Mouse (Mus musculus) ovary, postnatal 14 days (tissue): ENCODE measurements around the gene Itprid2.

Source experiments
- DNase-seq: peaks from one replicate; pipeline ENCODE4 v3.0.0; 2022; ENCODE audit warnings: low spot score

The Itprid2 gene

DNA sequence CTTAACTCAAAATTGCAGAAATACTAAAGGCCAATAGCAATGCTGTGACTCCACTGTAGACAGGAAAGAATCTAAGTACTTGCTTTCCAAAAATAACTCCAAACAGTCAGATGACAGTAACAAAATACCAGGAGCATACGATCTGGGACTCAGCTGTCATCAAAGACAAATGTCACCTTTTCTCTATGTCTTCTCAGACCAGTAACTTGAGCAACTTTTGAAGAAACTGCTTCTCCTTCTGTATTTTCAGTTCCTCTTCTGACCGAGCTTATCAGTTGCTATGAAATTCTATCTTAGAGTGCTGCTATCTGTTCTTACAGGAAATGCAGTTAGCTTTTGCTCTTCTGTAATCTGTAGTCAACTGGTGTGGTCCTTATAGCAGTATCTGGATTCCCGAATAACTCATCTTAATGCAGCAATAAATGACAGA lies 78.5 kb downstream of the Itprid2 start:
- DNase-seq = no peak

DNA sequence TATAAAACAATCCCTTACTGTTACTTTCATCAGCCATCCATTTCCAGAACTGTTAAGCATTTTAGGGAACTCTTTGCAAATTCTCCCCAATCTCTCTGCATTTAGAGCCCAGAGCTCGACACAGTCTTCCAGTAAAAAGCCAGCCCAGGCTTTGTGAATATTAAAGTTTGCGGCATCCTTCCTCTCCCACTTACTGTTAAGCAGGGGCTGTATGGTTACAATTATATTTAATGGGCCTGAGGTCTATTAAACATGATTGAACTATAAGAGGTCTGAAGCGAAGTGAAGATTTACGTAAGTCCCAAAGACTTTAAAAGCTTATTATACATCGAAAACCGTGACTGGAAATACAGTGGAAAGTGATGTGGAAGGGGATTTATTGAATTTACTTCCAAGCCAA lies 79.6 kb downstream of the Itprid2 start:
- DNase-seq = no peak

DNA sequence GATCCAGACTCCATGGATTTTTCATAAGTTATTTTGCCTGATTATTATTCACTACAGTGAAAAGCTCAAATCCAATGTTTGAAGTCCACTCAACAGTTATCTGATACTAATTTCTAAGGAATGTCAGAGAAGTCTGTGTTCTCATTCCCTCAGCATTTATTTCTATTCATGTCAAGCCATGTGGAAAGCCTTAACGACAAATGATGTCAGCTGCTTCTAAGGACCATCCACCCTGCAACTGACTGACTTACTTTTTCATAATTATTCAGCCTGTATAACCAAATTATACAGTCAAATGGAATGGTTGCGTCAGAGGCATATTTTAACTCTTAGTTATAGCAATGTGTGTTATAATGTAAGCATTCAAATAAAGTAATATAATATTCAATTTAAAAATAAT lies 80.8 kb downstream of the Itprid2 start:
- no peak for DNase-seq

DNA sequence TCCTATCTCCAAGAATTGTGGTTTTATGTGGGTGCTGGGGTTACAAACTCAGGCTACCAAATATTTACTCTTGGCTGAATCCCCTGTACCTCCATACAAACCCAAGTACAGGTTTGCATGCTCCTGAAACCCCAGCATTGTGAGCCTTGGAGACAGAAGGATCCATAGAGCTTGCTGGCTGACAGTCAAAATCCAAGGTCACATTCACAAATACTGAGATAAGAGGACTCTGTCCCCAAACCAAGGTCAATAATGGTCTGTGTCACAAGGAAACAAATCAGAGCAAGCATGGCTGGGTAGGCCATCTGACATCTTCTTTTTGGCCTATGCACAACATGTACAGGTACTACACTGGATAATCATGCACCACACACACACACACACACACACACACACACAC lies 82.7 kb downstream of the Itprid2 start:
- no peak for DNase-seq

DNA sequence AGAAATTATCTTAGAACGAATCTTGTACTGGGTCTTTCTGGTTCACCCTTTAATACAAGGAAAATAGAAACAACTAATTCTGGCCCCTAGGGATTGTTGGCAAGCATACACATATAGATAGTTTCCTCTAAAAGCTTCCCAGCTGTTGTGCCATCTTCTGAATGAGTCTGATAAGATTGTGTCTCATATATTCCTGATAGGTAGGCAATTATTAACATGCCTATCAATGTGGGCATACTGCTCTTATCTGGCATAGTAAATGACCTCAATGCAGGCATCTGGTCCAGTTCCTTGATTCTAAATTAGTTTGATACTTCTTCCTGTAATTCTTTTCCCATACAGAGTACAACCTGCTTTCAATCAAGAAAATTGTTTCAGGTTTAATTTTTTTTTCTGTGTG lies 87.3 kb downstream of the Itprid2 start:
- DNase-seq = no peak
